Mouse (Mus musculus) midbrain, embryonic 15.5 days (tissue): ENCODE data around the gene Efna1. TPM values are rescaled to one million over a fixed set of nuclear protein-coding genes. Genes with fewer than 3 reads are reported as not detected.

Experiments used
- ATAC-seq: fragments of 200-750 bp; cut with Nextera tagmentation; replicated peaks from 2 replicates; pipeline ENCODE4 v1.8.0; 2017; ENCODE audit warnings: moderate TSS enrichment
- H3K27ac ChIP-seq: fragments of 300-500 bp; sonication (generic); 2 replicates; pipeline ENCODE4 v1.5.1; 2015; ENCODE audit warnings: mild to moderate bottlenecking, inconsistent platforms
- H3K27me3 ChIP-seq: fragments of 300-500 bp; sonication (generic); replicated peaks from 2 replicates; pipeline ENCODE4 v1.6.1; 2015; ENCODE audit warnings: inconsistent platforms
- H3K36me3 ChIP-seq: fragments of 300-500 bp; sonication (generic); replicated peaks from 2 replicates; pipeline ENCODE4 v1.6.1; 2015; ENCODE audit warnings: inconsistent platforms
- H3K4me1 ChIP-seq: fragments of 300-500 bp; sonication (generic); 2 replicates; pipeline ENCODE4 v1.6.1; 2015; ENCODE audit warnings: inconsistent platforms
- H3K4me2 ChIP-seq: fragments of 300-500 bp; sonication (generic); 2 replicates; pipeline ENCODE4 v1.6.1; 2015; ENCODE audit warnings: inconsistent platforms, mild to moderate bottlenecking, moderate library complexity
- H3K4me3 ChIP-seq: fragments of 300-500 bp; sonication (generic); 2 replicates; pipeline ENCODE4 v1.5.1; 2015; ENCODE audit warnings: mild to moderate bottlenecking, inconsistent platforms
- H3K9ac ChIP-seq: fragments of 300-500 bp; sonication (generic); 2 replicates; pipeline ENCODE4 v1.6.1; 2015; ENCODE audit warnings: mild to moderate bottlenecking, inconsistent platforms
- H3K9me3 ChIP-seq: fragments of 300-500 bp; sonication (generic); 2 replicates; pipeline ENCODE4 v1.6.1; 2016; ENCODE audit warnings: inconsistent platforms
- WGBS: fragments of 180-500 bp; shearing (Covaris S2); methylation state at CpG from one replicate; pipeline ENCODE4 v1.1.7; 2015; ENCODE audit warnings: mixed read lengths; 5-methylcytosine and 5-hydroxymethylcytosine counted together
- polyA plus RNA-seq: library from polyadenylated mRNA; unstranded; fragments of >200 nt; fragmentation: Nextera tagmentation; extraction: Ambion mirVana; gene quantifications from 2 replicates; pipeline ENCODE4 v1.2.1, GENCODE M21; 2015

Efna1 gene
- polyA plus RNA-seq, 1 experiment from 2014 or later: 8.0 TPM

GRCm38 (mm10) chr3:89318971-89319590 lies 38.1 kb upstream of the Efna1 start:
- H3K36me3 ChIP-seq: no peaks in the 10 kb centered on the region; the same call in 1 of the 2 replicates
- no peaks in the 10 kb centered on the region for H3K9me3 ChIP-seq
- peaks cover 19% of the 10 kb centered on the region for H3K27me3 ChIP-seq
- no peak for ATAC-seq
- peaks cover 64% of the 10 kb centered on the region for H3K4me1 ChIP-seq
- H3K4me2 ChIP-seq: peak overlapping the region; percentile 84
- H3K9ac ChIP-seq: peak overlapping the region; percentile 77; the same call in 1 of the 2 replicates
- peak overlapping the region; percentile 78 for H3K4me3 ChIP-seq
- 0 out of 2 replicates have a peak overlapping the region, but pooled peaks have one; percentile 85 for H3K27ac ChIP-seq
- WGBS: 8% methylated on average over 21 of the region's 21 CpGs

- no peak for ATAC-seq
- Histone ChIP-seq H3K4me3 (no peak overlapping the region), H3K4me2 (no peak overlapping the region), H3K27me3 (peaks cover 19% of the 10 kb centered on the region), H3K9ac (no peak overlapping the region), H3K27ac (no peak overlapping the region), H3K36me3 (no peaks in the 10 kb centered on the region; the same call in 1 of the 2 replicates), H3K9me3 (no peaks in the 10 kb centered on the region), H3K4me1 (peaks cover 64% of the 10 kb centered on the region)
- WGBS: 71% methylated on average over 8 of the region's 8 CpGs
Observed at GRCm38 (mm10) chr3:89318316-89318715, 37.4 kb upstream of the Efna1 start.

- peaks cover 19% of the 10 kb centered on the region for H3K27me3 ChIP-seq
- no peaks in the 10 kb centered on the region for H3K9me3 ChIP-seq
- H3K4me2 ChIP-seq: peak overlapping the region; percentile 39; the same call in 1 of the 2 replicates
- peak overlapping the region; percentile 40 for H3K27ac ChIP-seq
- H3K9ac ChIP-seq: no peak overlapping the region
- 60% methylated on average over 6 of the region's 6 CpGs for WGBS
- no peak overlapping the region for H3K4me3 ChIP-seq
- H3K4me1 ChIP-seq: peaks cover 64% of the 10 kb centered on the region
- ATAC-seq: no peak
- H3K36me3 ChIP-seq: no peaks in the 10 kb centered on the region; the same call in 1 of the 2 replicates
Observed at GRCm38 (mm10) chr3:89317246-89317645, 36.3 kb upstream of the Efna1 start.

- Histone ChIP-seq H3K4me3 (no peak overlapping the region; the same call in 1 of the 2 replicates), H3K27me3 (peaks cover 19% of the 10 kb centered on the region), H3K27ac (peak overlapping the region; percentile 40), H3K9me3 (no peaks in the 10 kb centered on the region), H3K9ac (no peak overlapping the region), H3K4me1 (peaks cover 64% of the 10 kb centered on the region), H3K4me2 (peak overlapping the region; percentile 39), H3K36me3 (no peaks in the 10 kb centered on the region; the same call in 1 of the 2 replicates)
- peak; percentile 19; the same call in 1 of the 2 replicates for ATAC-seq
- WGBS: 0% methylated on average over 4 of the region's 4 CpGs
Observed at GRCm38 (mm10) chr3:89316833-89317232, 35.9 kb upstream of the Efna1 start.

- Histone ChIP-seq H3K4me1 (peaks cover 58% of the 10 kb centered on the region), H3K9ac (0 out of 2 replicates have a peak overlapping the region, but pooled peaks have one; percentile 12), H3K36me3 (no peaks in the 10 kb centered on the region; the same call in 1 of the 2 replicates), H3K27ac (0 out of 2 replicates have a peak overlapping the region, but pooled peaks have one; percentile 21), H3K4me3 (peak overlapping the region; percentile 12; the same call in 1 of the 2 replicates), H3K9me3 (no peaks in the 10 kb centered on the region), H3K27me3 (peaks cover 19% of the 10 kb centered on the region), H3K4me2 (peak overlapping the region; percentile 39)
- 7% methylated on average over 40 of the region's 40 CpGs for WGBS
- ATAC-seq: 0 out of 2 replicates have a peak, but pooled peaks have one; percentile 25
Observed at GRCm38 (mm10) chr3:89315930-89316831, 35.2 kb upstream of the Efna1 start.

- Histone ChIP-seq H3K27me3 (peaks cover 19% of the 10 kb centered on the region), H3K9ac (no peak overlapping the region; the same call in 1 of the 2 replicates), H3K9me3 (no peaks in the 10 kb centered on the region), H3K4me3 (peak overlapping the region; percentile 12), H3K27ac (no peak overlapping the region), H3K4me1 (peaks cover 51% of the 10 kb centered on the region), H3K4me2 (peak overlapping the region; percentile 39), H3K36me3 (no peaks in the 10 kb centered on the region; the same call in 1 of the 2 replicates)
- 5% methylated on average over 23 of the region's 26 CpGs for WGBS
- no peak for ATAC-seq
Observed at GRCm38 (mm10) chr3:89315195-89315929, 34.4 kb upstream of the Efna1 start.

- 43% methylated on average over 2 of the region's 2 CpGs for WGBS
- Histone ChIP-seq H3K4me1 (peaks cover 45% of the 10 kb centered on the region), H3K9ac (no peak overlapping the region; the same call in 1 of the 2 replicates), H3K27ac (no peak overlapping the region), H3K36me3 (no peaks in the 10 kb centered on the region; the same call in 1 of the 2 replicates), H3K9me3 (no peaks in the 10 kb centered on the region), H3K4me2 (peak overlapping the region; percentile 39), H3K27me3 (peaks cover 19% of the 10 kb centered on the region), H3K4me3 (no peak overlapping the region)
- no peak for ATAC-seq
Observed at GRCm38 (mm10) chr3:89314791-89315190, 33.8 kb upstream of the Efna1 start.

- ATAC-seq: no peak
- no peak overlapping the region for H3K4me3 ChIP-seq
- WGBS: 73% methylated on average over 5 of the region's 5 CpGs
- H3K27ac ChIP-seq: no peak overlapping the region
- H3K4me2 ChIP-seq: no peak overlapping the region
- H3K4me1 ChIP-seq: peaks cover 41% of the 10 kb centered on the region
- H3K27me3 ChIP-seq: peaks cover 19% of the 10 kb centered on the region
- no peaks in the 10 kb centered on the region; the same call in 1 of the 2 replicates for H3K36me3 ChIP-seq
- H3K9ac ChIP-seq: no peak overlapping the region
- no peaks in the 10 kb centered on the region for H3K9me3 ChIP-seq
Observed at GRCm38 (mm10) chr3:89314340-89314739, 33.4 kb upstream of the Efna1 start.

GRCm38 (mm10) chr3:89308089-89308488 lies 27.1 kb upstream of the Efna1 start:
- H3K9me3 ChIP-seq: no peaks in the 10 kb centered on the region
- no peaks in the 10 kb centered on the region for H3K27me3 ChIP-seq
- H3K4me1 ChIP-seq: 0 out of 2 replicates have a peak, but pooled peaks cover 2% of the 10 kb centered on the region
- H3K9ac ChIP-seq: no peak overlapping the region
- WGBS: 2% methylated on average over 9 of the region's 9 CpGs
- no peak overlapping the region for H3K4me3 ChIP-seq
- no peak overlapping the region for H3K4me2 ChIP-seq
- peak; percentile 85 for ATAC-seq
- no peak overlapping the region for H3K27ac ChIP-seq
- no peaks in the 10 kb centered on the region for H3K36me3 ChIP-seq

GRCm38 (mm10) chr3:89305551-89306325 lies 24.8 kb upstream of the Efna1 start:
- H3K27ac ChIP-seq: no peak overlapping the region
- 0 out of 2 replicates have a peak, but pooled peaks cover 2% of the 10 kb centered on the region for H3K4me1 ChIP-seq
- 81% methylated on average over 8 of the region's 8 CpGs for WGBS
- no peaks in the 10 kb centered on the region for H3K9me3 ChIP-seq
- ATAC-seq: no peak
- H3K36me3 ChIP-seq: no peaks in the 10 kb centered on the region
- no peak overlapping the region for H3K4me2 ChIP-seq
- no peak overlapping the region for H3K9ac ChIP-seq
- H3K4me3 ChIP-seq: no peak overlapping the region
- H3K27me3 ChIP-seq: no peaks in the 10 kb centered on the region

- H3K9me3 ChIP-seq: no peaks in the 10 kb centered on the region
- no peak overlapping the region for H3K4me2 ChIP-seq
- H3K27me3 ChIP-seq: peaks cover 4% of the 10 kb centered on the region; the same call in 1 of the 2 replicates
- WGBS: 77% methylated on average over 4 of the region's 4 CpGs
- no peak overlapping the region for H3K27ac ChIP-seq
- H3K9ac ChIP-seq: no peak overlapping the region
- no peak for ATAC-seq
- 0 out of 2 replicates have a peak, but pooled peaks cover 2% of the 10 kb centered on the region for H3K4me1 ChIP-seq
- H3K4me3 ChIP-seq: no peak overlapping the region
- no peaks in the 10 kb centered on the region for H3K36me3 ChIP-seq
Observed at GRCm38 (mm10) chr3:89305105-89305504, 24.2 kb upstream of the Efna1 start.
